Mouse (Mus musculus): ENCODE measurements around the gene Myo3b. TPM values are rescaled to one million over a fixed set of nuclear protein-coding genes. Genes with fewer than 3 reads are reported as not detected.

Myo3b gene
- polyA plus RNA-seq, 1 experiment from 2014 or later, result 0.62 TPM

- DNase-seq (ENCODE audit: low spot score), result no peak
Measured at GRCm38 (mm10) chr2:70352435-70353165, 313.7 kb downstream of the Myo3b start.

DNA sequence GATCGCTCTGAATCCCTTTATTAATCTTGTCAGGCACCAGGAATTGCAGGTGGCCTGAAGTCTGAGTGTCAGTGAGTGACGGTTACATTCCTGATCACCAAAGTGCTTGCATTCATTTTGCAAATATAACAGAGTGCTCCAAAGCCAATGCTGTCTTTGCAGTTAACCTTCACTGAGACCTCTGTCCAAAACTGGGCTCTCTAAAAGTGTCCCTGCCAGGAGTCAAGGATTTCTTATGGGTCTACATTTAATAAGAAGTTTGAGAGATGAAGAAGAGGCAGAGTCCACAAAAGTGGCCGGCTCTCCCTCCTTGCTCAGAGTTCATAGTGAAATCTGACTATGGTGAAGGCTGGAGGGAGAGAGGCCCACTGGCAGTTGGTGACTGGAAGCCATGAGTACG, 315.1 kb downstream of the Myo3b start:
- DNase-seq (ENCODE audit: low spot score), result no peak

DNA sequence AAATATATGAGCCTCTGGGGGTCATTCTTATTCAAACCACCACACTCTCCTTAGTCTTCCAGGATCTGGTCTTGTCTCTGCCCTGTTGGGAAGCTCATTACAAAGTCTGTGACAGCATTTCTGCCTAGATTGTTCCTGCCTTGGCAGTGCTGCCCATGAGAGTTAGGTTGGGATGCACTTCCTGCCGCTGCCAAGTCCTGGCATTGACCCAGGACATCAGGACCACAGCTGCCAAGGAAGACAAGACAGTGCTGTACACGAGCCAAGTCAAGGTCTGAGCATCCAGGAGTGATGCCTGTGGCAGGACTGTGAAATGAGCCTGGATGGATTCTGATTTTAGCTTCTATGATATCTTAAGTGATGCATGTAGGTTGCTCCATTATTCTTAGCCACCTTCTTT, 316.1 kb downstream of the Myo3b start:
- DNase-seq (ENCODE audit: low spot score), result no peak

DNA sequence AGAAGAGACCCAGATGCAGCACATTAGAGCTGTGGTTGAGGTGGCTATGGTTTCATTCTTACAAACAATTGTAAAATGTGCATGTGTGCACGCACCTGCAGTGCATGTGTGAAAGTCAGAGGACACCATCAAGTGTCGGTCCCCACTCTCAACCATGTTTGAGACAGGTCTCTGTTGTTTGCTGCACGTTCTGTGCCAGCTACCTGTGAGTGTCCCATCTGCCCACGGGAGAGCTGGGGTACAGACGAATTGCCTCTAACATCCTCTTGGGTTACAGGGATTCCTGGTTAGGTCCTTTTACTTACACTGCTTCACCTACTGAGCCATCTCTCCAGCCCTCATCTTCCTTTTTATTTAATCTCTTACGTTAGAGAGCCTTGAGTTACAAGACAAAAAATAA, 330.5 kb downstream of the Myo3b start:
- no peak for DNase-seq (ENCODE audit: low spot score)

GRCm38 (mm10) chr2:70379341-70379740, 340.4 kb downstream of the Myo3b start:
- DNase-seq (ENCODE audit: low spot score), result no peak

DNA sequence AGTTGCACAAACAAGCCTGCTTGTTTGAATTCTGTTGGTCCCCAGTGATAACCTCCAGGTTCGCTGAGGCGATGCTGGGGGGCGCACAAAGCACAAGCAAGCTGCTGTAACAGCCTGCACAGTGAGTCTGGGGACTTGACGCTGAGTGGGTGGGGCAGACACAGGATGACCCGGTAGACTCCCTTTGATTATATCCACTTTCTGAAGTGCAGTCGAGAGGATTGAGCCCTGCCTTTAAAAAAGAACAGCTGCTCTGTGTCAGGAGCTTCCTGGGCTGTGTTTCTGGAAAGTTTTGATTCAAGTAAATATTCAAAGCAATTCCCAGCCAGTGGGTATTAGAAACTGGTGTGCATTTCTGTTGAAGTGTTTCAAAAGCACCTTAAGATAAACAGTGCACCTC, 341.0 kb downstream of the Myo3b start:
- DNase-seq (ENCODE audit: low spot score), result no peak

GRCm38 (mm10) chr2:70388645-70389044, 349.7 kb downstream of the Myo3b start:
- DNase-seq (ENCODE audit: low spot score), result no peak

DNA sequence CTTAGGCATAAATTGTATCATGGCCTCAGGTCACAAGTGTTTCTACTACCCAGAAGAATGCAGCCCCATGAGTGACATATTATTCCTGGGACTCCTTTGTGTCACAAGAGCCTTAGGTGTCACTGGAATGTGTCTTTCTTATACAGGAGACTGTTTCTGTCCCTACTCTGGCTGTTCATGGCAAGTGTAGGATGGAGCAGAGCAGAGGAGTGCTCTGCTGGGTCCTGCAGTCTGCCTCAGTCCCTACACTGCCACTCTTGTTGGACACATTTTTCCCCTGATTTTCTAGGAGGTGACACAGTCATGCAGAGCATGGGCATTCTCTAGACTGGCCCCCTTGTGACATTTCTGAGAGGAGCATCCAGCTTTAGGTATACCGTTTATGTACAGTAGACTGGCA, 350.2 kb downstream of the Myo3b start:
- DNase-seq (ENCODE audit: low spot score), result no peak

DNA sequence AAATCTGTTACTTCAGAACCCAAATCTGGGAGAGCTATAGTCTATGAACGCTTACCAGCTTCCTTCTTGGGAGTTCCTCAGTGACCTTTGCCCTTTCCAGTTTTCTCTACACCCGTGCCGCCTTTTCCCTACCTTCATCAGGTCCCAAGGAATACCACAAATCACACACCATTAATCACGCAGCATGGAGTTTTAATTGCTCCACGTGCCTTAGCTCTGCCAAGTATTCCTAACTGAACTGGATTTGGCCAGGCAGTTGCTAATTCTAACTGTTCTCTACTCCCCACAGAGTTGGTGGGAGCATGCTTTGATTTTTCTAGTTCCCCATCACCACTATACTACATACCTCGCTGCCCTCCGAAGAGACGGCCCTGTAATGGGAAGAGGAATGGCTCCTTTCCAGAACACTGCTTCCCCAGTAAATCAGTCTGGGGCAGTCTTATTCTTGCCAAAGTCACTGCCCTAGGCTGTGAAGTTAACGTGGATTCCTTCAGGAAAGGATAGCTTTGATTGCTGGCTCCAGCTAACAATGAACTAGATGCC, 358.9 kb downstream of the Myo3b start:
- DNase-seq (ENCODE audit: low spot score), result no peak

GRCm38 (mm10) chr2:70399441-70400115, 360.7 kb downstream of the Myo3b start:
- no peak for DNase-seq (ENCODE audit: low spot score)

GRCm38 (mm10) chr2:70400321-70400720, 361.4 kb downstream of the Myo3b start:
- no peak for DNase-seq (ENCODE audit: low spot score)

DNA sequence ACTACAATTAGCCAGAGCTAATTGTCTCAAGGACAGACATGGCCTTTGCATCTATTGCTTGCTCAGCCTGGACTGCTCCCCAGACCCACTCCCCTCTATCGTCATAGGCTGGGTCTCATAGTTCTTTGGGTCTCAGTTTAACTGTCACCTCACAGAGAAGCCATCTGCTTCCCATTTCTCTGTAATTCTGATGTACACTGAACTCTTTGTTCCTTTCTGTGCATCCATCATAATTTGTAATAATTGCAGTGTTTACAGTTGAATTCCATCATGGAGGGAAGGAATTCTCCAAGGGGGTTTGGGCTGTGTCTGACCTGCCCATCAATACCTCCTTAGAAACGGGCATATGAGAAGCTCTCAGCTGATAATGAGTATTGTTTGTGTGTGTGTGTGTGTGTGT, 365.4 kb downstream of the Myo3b start:
- no peak for DNase-seq (ENCODE audit: low spot score)

- DNase-seq (ENCODE audit: low spot score), result no peak
Measured at GRCm38 (mm10) chr2:70406846-70407245, 367.9 kb downstream of the Myo3b start.

DNA sequence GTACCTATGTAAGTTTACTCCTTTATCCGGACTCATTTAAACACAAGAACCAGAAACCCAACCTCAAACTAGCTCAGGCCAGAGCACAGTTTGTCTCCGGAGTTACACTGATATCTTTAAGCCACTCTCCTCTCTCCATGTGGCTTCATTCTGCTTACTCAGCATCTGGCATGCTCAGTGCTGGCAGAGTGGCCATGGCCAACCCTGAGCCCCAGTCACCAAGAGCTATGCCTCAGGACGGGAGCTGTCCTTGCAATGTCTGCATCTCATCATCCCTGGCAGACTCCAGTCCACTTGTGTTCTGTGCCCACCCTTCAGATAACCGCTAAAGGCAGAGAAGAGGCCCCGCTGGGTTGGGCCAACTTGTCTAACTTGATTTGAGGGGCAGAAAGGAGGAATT, 368.8 kb downstream of the Myo3b start:
- no peak for DNase-seq (ENCODE audit: low spot score)

- DNase-seq (ENCODE audit: low spot score), result no peak
Measured at GRCm38 (mm10) chr2:70410298-70410885, 371.5 kb downstream of the Myo3b start.

- no peak for DNase-seq (ENCODE audit: low spot score)
Measured at GRCm38 (mm10) chr2:70412315-70412714, 373.4 kb downstream of the Myo3b start.

DNA sequence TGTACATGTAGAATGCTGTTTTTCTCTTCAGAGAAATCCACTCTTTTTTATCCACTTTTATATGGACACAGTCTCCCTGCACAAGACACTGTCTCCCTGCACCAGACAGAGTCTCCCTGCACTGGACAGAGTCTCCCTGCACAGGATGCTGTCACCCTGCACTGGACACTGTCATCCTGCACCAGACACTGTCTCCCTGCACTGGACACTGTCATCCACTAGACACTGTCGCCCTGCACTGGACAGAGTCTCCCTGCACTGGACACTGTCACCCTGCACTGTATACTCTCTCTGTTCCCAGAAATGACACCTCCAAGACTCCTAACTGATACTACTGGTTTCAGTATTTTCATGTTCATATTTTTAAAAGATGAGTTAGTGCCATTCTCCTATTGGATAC, 375.5 kb downstream of the Myo3b start:
- DNase-seq (ENCODE audit: low spot score), result no peak

DNA sequence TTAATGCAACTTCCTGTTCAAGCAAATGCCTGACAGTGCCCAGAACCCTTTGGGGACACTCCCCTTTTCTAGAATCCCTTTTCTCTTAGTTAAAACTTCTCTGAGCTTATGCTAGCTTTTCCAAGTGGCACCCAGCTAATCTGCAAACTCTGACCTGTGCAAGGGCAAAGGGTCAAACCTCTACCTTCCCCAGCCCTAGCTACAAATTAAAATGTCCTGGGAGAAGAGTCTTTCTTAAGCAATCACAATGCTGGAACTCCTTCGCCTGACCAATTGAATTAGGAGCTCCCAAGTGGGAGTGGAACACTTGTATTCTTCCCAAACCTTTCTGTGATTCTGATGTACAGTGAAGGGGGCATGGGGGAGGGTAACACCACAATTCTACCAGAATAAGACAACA, 376.6 kb downstream of the Myo3b start:
- no peak for DNase-seq (ENCODE audit: low spot score)

GRCm38 (mm10) chr2:70419336-70419735, 380.4 kb downstream of the Myo3b start:
- DNase-seq (ENCODE audit: low spot score), result no peak

- DNase-seq (ENCODE audit: low spot score), result no peak
Measured at GRCm38 (mm10) chr2:70421144-70421874, 382.4 kb downstream of the Myo3b start.

- peak; percentile 64 for DNase-seq (ENCODE audit: low spot score)
Measured at GRCm38 (mm10) chr2:70425611-70426010, 386.7 kb downstream of the Myo3b start.

GRCm38 (mm10) chr2:70443035-70443434, 404.1 kb downstream of the Myo3b start:
- no peak for DNase-seq (ENCODE audit: low spot score)
